Mouse (Mus musculus) embryonic facial prominence, embryonic 15.5 days (tissue): Measurements from ENCODE around the gene Itch. TPM values are rescaled to one million over a fixed set of nuclear protein-coding genes. Genes with fewer than 3 reads are reported as not detected.
A peak's percentile ranks its signal among the peaks of the same experiment; 100 is the strongest.

Experiments
- ATAC-seq: fragments of 200-750 bp; cut with Nextera tagmentation; 2 replicates; pipeline ENCODE4 v1.8.0; 2017; ENCODE audit warnings: low read depth, moderate TSS enrichment; ENCODE audit not compliant: insufficient number of reproducible peaks, low FRiP score, low TSS enrichment
- H3K27ac ChIP-seq: fragments of 300-500 bp; sonication (generic); replicated peaks from 2 replicates; pipeline ENCODE4 v1.5.1; 2015; ENCODE audit warnings: mild to moderate bottlenecking, inconsistent platforms
- H3K27me3 ChIP-seq: fragments of 300-500 bp; sonication (generic); 2 replicates; pipeline ENCODE4 v1.6.1; 2015; ENCODE audit warnings: inconsistent platforms
- H3K36me3 ChIP-seq: fragments of 300-500 bp; sonication (generic); 2 replicates; pipeline ENCODE4 v1.6.1; 2015; ENCODE audit warnings: mild to moderate bottlenecking, inconsistent platforms
- H3K4me1 ChIP-seq: fragments of 300-500 bp; sonication (generic); 2 replicates; pipeline ENCODE4 v1.6.1; 2015; ENCODE audit warnings: inconsistent platforms
- H3K4me2 ChIP-seq: fragments of 300-500 bp; sonication (generic); replicated peaks from 2 replicates; pipeline ENCODE4 v1.6.1; 2015; ENCODE audit warnings: mild to moderate bottlenecking, inconsistent platforms
- H3K4me3 ChIP-seq: fragments of 300-500 bp; sonication (generic); replicated peaks from 2 replicates; pipeline ENCODE4 v1.5.1; 2015; ENCODE audit warnings: mild to moderate bottlenecking, inconsistent platforms
- H3K9ac ChIP-seq: fragments of 300-500 bp; sonication (generic); 2 replicates; pipeline ENCODE4 v1.6.1; 2015; ENCODE audit warnings: inconsistent platforms
- H3K9me3 ChIP-seq: fragments of 300-500 bp; sonication (generic); replicated peaks from 2 replicates; pipeline ENCODE4 v1.6.1; 2016; ENCODE audit warnings: inconsistent platforms
- WGBS: fragments of 180-500 bp; shearing (Covaris S2); methylation state at CpG from one replicate; pipeline ENCODE4 v1.1.7; 2015; 5-methylcytosine and 5-hydroxymethylcytosine counted together
- polyA plus RNA-seq: library from polyadenylated mRNA; unstranded; fragments of >200 nt; fragmentation: Nextera tagmentation; extraction: Ambion mirVana; gene quantifications from 2 replicates; pipeline ENCODE4 v1.2.1, GENCODE M21; 2015

Gene Itch
- polyA plus RNA-seq, 1 experiment from 2014 or later, result 52.6 TPM

GRCm38 (mm10) chr2:155207419-155207818 lies 74.1 kb downstream of the Itch start:
- H3K9ac ChIP-seq, result no peak overlapping the region
- H3K4me1 ChIP-seq, result no peaks in the 10 kb centered on the region
- H3K36me3 ChIP-seq, result peaks cover 56% of the 10 kb centered on the region
- no peak for ATAC-seq
- H3K27me3 ChIP-seq, result no peaks in the 10 kb centered on the region
- H3K4me2 ChIP-seq, result no peak overlapping the region
- no peak overlapping the region for H3K27ac ChIP-seq
- H3K4me3 ChIP-seq, result no peak overlapping the region
- no peaks in the 10 kb centered on the region for H3K9me3 ChIP-seq
- 69% methylated on average over 2 of the region's 2 CpGs for WGBS

GRCm38 (mm10) chr2:155223145-155223544 lies 89.8 kb downstream of the Itch start:
- Histone ChIP-seq H3K9ac (no peak overlapping the region), H3K4me2 (no peak overlapping the region), H3K9me3 (no peaks in the 10 kb centered on the region), H3K4me1 (no peaks in the 10 kb centered on the region), H3K27me3 (no peaks in the 10 kb centered on the region), H3K4me3 (no peak overlapping the region), H3K27ac (no peak overlapping the region), H3K36me3 (peaks cover 76% of the 10 kb centered on the region)
- no peak for ATAC-seq
- WGBS, result 83% methylated on average over 2 of the region's 2 CpGs

GRCm38 (mm10) chr2:155224721-155225120 lies 91.4 kb downstream of the Itch start:
- H3K4me2 ChIP-seq, result no peak overlapping the region
- peaks cover 62% of the 10 kb centered on the region for H3K36me3 ChIP-seq
- H3K4me1 ChIP-seq, result no peaks in the 10 kb centered on the region
- no peaks in the 10 kb centered on the region for H3K27me3 ChIP-seq
- H3K4me3 ChIP-seq, result no peak overlapping the region
- no peaks in the 10 kb centered on the region for H3K9me3 ChIP-seq
- no peak for ATAC-seq
- H3K9ac ChIP-seq, result no peak overlapping the region
- 88% methylated on average over 7 of the region's 7 CpGs for WGBS
- H3K27ac ChIP-seq, result no peak overlapping the region

GRCm38 (mm10) chr2:155235746-155236361 lies 102.5 kb downstream of the Itch start:
- H3K36me3 ChIP-seq, result 0 out of 2 replicates have a peak, but pooled peaks cover 1% of the 10 kb centered on the region
- no peaks in the 10 kb centered on the region for H3K9me3 ChIP-seq
- H3K27ac ChIP-seq, result peak overlapping the region; percentile 94
- H3K9ac ChIP-seq, result peak overlapping the region; percentile 89
- ATAC-seq, result peak; percentile 90
- H3K27me3 ChIP-seq, result no peaks in the 10 kb centered on the region
- 2% methylated on average over 13 of the region's 13 CpGs for WGBS
- peak overlapping the region; percentile 88 for H3K4me3 ChIP-seq
- H3K4me1 ChIP-seq, result peaks cover 15% of the 10 kb centered on the region
- H3K4me2 ChIP-seq, result peak overlapping the region; percentile 71

- Histone ChIP-seq H3K27ac (peak within 1 kb of the TSS; percentile 94), H3K4me1 (peaks cover 15% of the 10 kb centered on the region), H3K9me3 (no peaks in the 10 kb centered on the region), H3K4me3 (peak within 1 kb of the TSS; percentile 88), H3K9ac (peak within 1 kb of the TSS; percentile 89), H3K36me3 (peaks cover 8% of the 10 kb centered on the region; the same call in 1 of the 2 replicates), H3K27me3 (no peaks in the 10 kb centered on the region), H3K4me2 (peak within 1 kb of the TSS; percentile 71)
- under 1% methylated on average over 50 of the region's 50 CpGs for WGBS
- peak; percentile 99 for ATAC-seq
These were observed 103.2 kb downstream of the Itch start, which contains the start of gene Dynlrb1 for GRCm38 (mm10) chr2:155236362-155236992. TSS of gene Dynlrb1 (plus strand) at chr2:155236533.

GRCm38 (mm10) chr2:155237276-155237675 lies 104.0 kb downstream of the Itch start:
- peak overlapping the region; percentile 88 for H3K4me3 ChIP-seq
- peak overlapping the region; percentile 94; the same call in 1 of the 2 replicates for H3K27ac ChIP-seq
- no peaks in the 10 kb centered on the region for H3K9me3 ChIP-seq
- 17% methylated on average over 4 of the region's 4 CpGs for WGBS
- peak overlapping the region; percentile 89 for H3K9ac ChIP-seq
- peak overlapping the region; percentile 71 for H3K4me2 ChIP-seq
- ATAC-seq, result no peak
- peaks cover 9% of the 10 kb centered on the region; the same call in 1 of the 2 replicates for H3K36me3 ChIP-seq
- peaks cover 15% of the 10 kb centered on the region for H3K4me1 ChIP-seq
- H3K27me3 ChIP-seq, result no peaks in the 10 kb centered on the region

- Histone ChIP-seq H3K9ac (no peak overlapping the region), H3K27me3 (no peaks in the 10 kb centered on the region), H3K27ac (no peak overlapping the region), H3K9me3 (no peaks in the 10 kb centered on the region), H3K4me1 (peaks cover 11% of the 10 kb centered on the region), H3K4me3 (no peak overlapping the region), H3K36me3 (peaks cover 45% of the 10 kb centered on the region), H3K4me2 (no peak overlapping the region)
- WGBS, result 83% methylated on average over 4 of the region's 4 CpGs
- ATAC-seq, result no peak
These were observed 107.6 kb downstream of the Itch start for GRCm38 (mm10) chr2:155240915-155241314.

GRCm38 (mm10) chr2:155242296-155242855 lies 109.1 kb downstream of the Itch start:
- Histone ChIP-seq H3K9ac (no peak overlapping the region), H3K9me3 (no peaks in the 10 kb centered on the region), H3K4me1 (peaks cover 9% of the 10 kb centered on the region), H3K36me3 (peaks cover 58% of the 10 kb centered on the region), H3K4me2 (no peak overlapping the region), H3K4me3 (no peak overlapping the region), H3K27ac (no peak overlapping the region), H3K27me3 (no peaks in the 10 kb centered on the region)
- 73% methylated on average over 7 of the region's 7 CpGs for WGBS
- ATAC-seq, result no peak

- Histone ChIP-seq H3K9me3 (no peaks in the 10 kb centered on the region), H3K9ac (no peak overlapping the region), H3K4me1 (no peaks in the 10 kb centered on the region), H3K4me3 (no peak overlapping the region), H3K27me3 (no peaks in the 10 kb centered on the region), H3K27ac (no peak overlapping the region), H3K36me3 (peaks cover 91% of the 10 kb centered on the region), H3K4me2 (no peak overlapping the region)
- ATAC-seq, result no peak
- WGBS, result 94% methylated on average over 4 of the region's 4 CpGs
These were observed 112.9 kb downstream of the Itch start for GRCm38 (mm10) chr2:155246231-155246630.

- no peaks in the 10 kb centered on the region for H3K9me3 ChIP-seq
- 79% methylated on average over 1 of the region's 1 CpGs for WGBS
- no peak overlapping the region for H3K9ac ChIP-seq
- H3K36me3 ChIP-seq, result peaks cover 85% of the 10 kb centered on the region
- no peak overlapping the region for H3K4me3 ChIP-seq
- no peak overlapping the region for H3K27ac ChIP-seq
- no peaks in the 10 kb centered on the region for H3K4me1 ChIP-seq
- peak; percentile 47; the same call in 1 of the 2 replicates for ATAC-seq
- H3K4me2 ChIP-seq, result no peak overlapping the region
- H3K27me3 ChIP-seq, result no peaks in the 10 kb centered on the region
These were observed 114.9 kb downstream of the Itch start for GRCm38 (mm10) chr2:155248206-155248605.

- no peaks in the 10 kb centered on the region for H3K27me3 ChIP-seq
- H3K36me3 ChIP-seq, result peaks cover 80% of the 10 kb centered on the region
- no peak overlapping the region for H3K27ac ChIP-seq
- H3K4me3 ChIP-seq, result no peak overlapping the region
- no peaks in the 10 kb centered on the region for H3K9me3 ChIP-seq
- H3K9ac ChIP-seq, result no peak overlapping the region
- H3K4me2 ChIP-seq, result no peak overlapping the region
- WGBS, result 85% methylated on average over 2 of the region's 2 CpGs
- no peak for ATAC-seq
- no peaks in the 10 kb centered on the region for H3K4me1 ChIP-seq
These were observed 115.4 kb downstream of the Itch start for GRCm38 (mm10) chr2:155248718-155249117.
